Mouse (Mus musculus): ENCODE data around the gene Ctsk.
"Not testable (repeated sequence)": the region's sequence is repeated elsewhere in the genome, so short reads cannot be mapped to it uniquely, and the experiment has no call there.

Gene Ctsk

GRCm38 (mm10) chr3:95526111-95526510, 27.1 kb downstream of the Ctsk start:
- DNase-seq = no peak

GRCm38 (mm10) chr3:95526622-95527211, 27.7 kb downstream of the Ctsk start, which contains the start of gene Ctss:
Ctss (plus strand) TSS chr3:95526786.
- no peak for DNase-seq

GRCm38 (mm10) chr3:95529814-95530213, 30.8 kb downstream of the Ctsk start:
- no peak for DNase-seq

- DNase-seq = no peak
Observed at GRCm38 (mm10) chr3:95531025-95531424, 32.0 kb downstream of the Ctsk start.

GRCm38 (mm10) chr3:95533364-95533763, 34.3 kb downstream of the Ctsk start:
- DNase-seq = no peak

GRCm38 (mm10) chr3:95534927-95535326, 35.9 kb downstream of the Ctsk start:
- no peak for DNase-seq

- DNase-seq = no peak
Observed at GRCm38 (mm10) chr3:95538936-95539335, 39.9 kb downstream of the Ctsk start.

- no peak for DNase-seq
Observed at GRCm38 (mm10) chr3:95539837-95540236, 40.8 kb downstream of the Ctsk start.

- not testable (repeated sequence) for DNase-seq
Observed at GRCm38 (mm10) chr3:95541186-95541585, 42.1 kb downstream of the Ctsk start.

- DNase-seq = no peak
Observed at GRCm38 (mm10) chr3:95542171-95542570, 43.1 kb downstream of the Ctsk start.

- DNase-seq = no peak
Observed at GRCm38 (mm10) chr3:95542981-95543380, 43.9 kb downstream of the Ctsk start.

- no peak for DNase-seq
Observed at GRCm38 (mm10) chr3:95550176-95550575, 51.1 kb downstream of the Ctsk start.

GRCm38 (mm10) chr3:95553986-95554385, 54.9 kb downstream of the Ctsk start:
- no peak for DNase-seq

Data from right cerebral cortex, adult 18-20 months (tissue).